Mouse (Mus musculus) heart, postnatal 0 days (tissue): ENCODE results near the gene Mrps18b. TPM values are rescaled to one million over a fixed set of nuclear protein-coding genes. Genes with fewer than 3 reads are reported as not detected.

ENCODE experiments used
- ATAC-seq: fragments of 200-750 bp; cut with Nextera tagmentation; 2 replicates; pipeline ENCODE4 v1.8.0; 2017; ENCODE audit warnings: low read depth, moderate number of reproducible peaks, moderate library complexity; ENCODE audit not compliant: insufficient read depth
- DNase-seq: peaks from one replicate; pipeline ENCODE4 v3.0.0-alpha.2; 2016; ENCODE audit warnings: low spot score
- H3K27ac ChIP-seq: fragments of 300-500 bp; sonication (generic); 2 replicates; pipeline ENCODE4 v1.5.1; 2014; ENCODE audit warnings: low read depth, mild to moderate bottlenecking
- H3K27me3 ChIP-seq: fragments of 300-500 bp; sonication (generic); 2 replicates; pipeline ENCODE4 v1.6.1; 2014; ENCODE audit warnings: low read length, mixed read lengths; ENCODE audit not compliant: control insufficient read depth, insufficient read depth
- H3K36me3 ChIP-seq: fragments of 300-500 bp; sonication (generic); replicated peaks from 2 replicates; pipeline ENCODE4 v1.6.1; 2014; ENCODE audit warnings: low read length, mixed read lengths; ENCODE audit not compliant: control insufficient read depth, insufficient read depth
- H3K4me1 ChIP-seq: fragments of 300-500 bp; sonication (generic); 2 replicates; pipeline ENCODE4 v1.6.1; 2014; ENCODE audit warnings: antibody characterized with exemption; ENCODE audit not compliant: control insufficient read depth, insufficient read depth
- H3K4me2 ChIP-seq: fragments of 300-500 bp; sonication (generic); 2 replicates; pipeline ENCODE4 v1.6.1; 2014; ENCODE audit warnings: low read depth, mild to moderate bottlenecking, low read length, moderate library complexity
- H3K4me3 ChIP-seq: fragments of 300-500 bp; sonication (generic); 2 replicates; pipeline ENCODE4 v1.5.1; 2014; ENCODE audit warnings: low read depth, low read length
- H3K9ac ChIP-seq: fragments of 300-500 bp; sonication (generic); replicated peaks from 2 replicates; pipeline ENCODE4 v1.6.1; 2014; ENCODE audit warnings: low read depth, low read length, mixed read lengths
- H3K9me3 ChIP-seq: fragments of 300-500 bp; sonication (generic); replicated peaks from 2 replicates; pipeline ENCODE4 v1.6.1; 2016; ENCODE audit warnings: low read length; ENCODE audit not compliant: control insufficient read depth
- CTCF ChIP-seq: IDR thresholded peaks from 2 replicates; pipeline ENCODE4 v1.5.1; 2016; ENCODE audit warnings: antibody characterized with exemption, control low read depth, low read depth
- EP300 ChIP-seq: IDR thresholded peaks from 2 replicates; pipeline ENCODE4 v1.6.1; 2016; ENCODE audit warnings: antibody characterized with exemption, low read depth
- WGBS: fragments of 180-500 bp; shearing (Covaris S2); extraction: QIAGEN DNeasy Blood & Tissue Kit; methylation state at CpG from one replicate; pipeline ENCODE4 v1.1.7; 2014; 5-methylcytosine and 5-hydroxymethylcytosine counted together
- polyA plus RNA-seq: library from polyadenylated mRNA; unstranded; fragments of >200 nt; fragmentation: Nextera tagmentation; extraction: Ambion mirVana; gene quantifications from 2 replicates; pipeline ENCODE4 v1.2.1, GENCODE M21; 2015
- total RNA-seq: library from RNA; depleted of rRNA; stranded (reverse); fragments of >200 nt; gene quantifications from 2 replicates; pipeline ENCODE4 v1.2.3, GENCODE M21; 2014; ENCODE audit warnings: low replicate concordance

Mrps18b gene
- total and polyA plus RNA-seq, 2 experiments from 2014 or later, result 73.7 to 77.0 TPM

GRCm38 (mm10) chr17:35866911-35867890 is 49.0 kb downstream of the Mrps18b start:
- Histone ChIP-seq H3K27ac (peak overlapping the region; percentile 96), H3K4me2 (peak overlapping the region; percentile 86), H3K9me3 (no peaks in the 10 kb centered on the region), H3K27me3 (no peaks in the 10 kb centered on the region), H3K9ac (peak overlapping the region; percentile 77), H3K4me3 (peak overlapping the region; percentile 66), H3K36me3 (0 out of 2 replicates have a peak, but pooled peaks cover 5% of the 10 kb centered on the region), H3K4me1 (peaks cover 14% of the 10 kb centered on the region)
- TF ChIP-seq CTCF (0 out of 2 replicates have a peak, but pooled peaks have one; percentile 13), EP300 (no peak)
- DNase-seq (peak; percentile 27), ATAC-seq (no peak)
- WGBS, result 9% methylated on average over 26 of the region's 26 CpGs

DNA sequence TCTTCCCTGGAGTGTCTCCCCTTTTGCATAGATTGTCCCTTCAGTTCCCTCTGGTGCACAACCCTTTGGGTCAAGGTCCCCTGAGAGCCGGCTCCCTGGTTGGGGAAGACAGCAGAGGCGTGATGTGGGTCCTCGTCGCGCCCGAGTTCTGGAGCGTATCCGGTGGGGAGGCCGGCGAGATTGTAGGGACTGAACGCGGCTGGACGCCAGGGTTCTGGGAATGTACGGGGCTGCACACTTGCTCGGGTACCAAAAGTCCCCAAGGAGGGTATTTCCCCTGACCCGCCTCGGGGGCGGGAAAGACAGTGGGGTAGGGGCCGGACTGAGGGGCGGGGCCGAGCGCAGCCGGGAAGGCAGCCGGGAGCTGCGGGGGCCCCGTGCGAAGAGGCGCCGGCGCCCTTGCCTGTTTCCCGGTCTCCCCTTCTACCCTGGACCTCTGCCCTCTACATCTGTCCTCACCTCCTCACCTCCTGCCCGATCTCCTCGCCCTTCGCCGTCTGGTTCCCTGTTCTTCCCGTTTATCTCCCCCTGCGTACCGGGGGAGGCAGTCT is 49.8 kb downstream of the Mrps18b start:
- Histone ChIP-seq H3K4me1 (peaks cover 16% of the 10 kb centered on the region), H3K36me3 (0 out of 2 replicates have a peak, but pooled peaks cover 3% of the 10 kb centered on the region), H3K4me2 (peak overlapping the region; percentile 86), H3K9me3 (no peaks in the 10 kb centered on the region), H3K9ac (peak overlapping the region; percentile 77), H3K27me3 (no peaks in the 10 kb centered on the region), H3K4me3 (peak overlapping the region; percentile 66), H3K27ac (peak overlapping the region; percentile 96)
- no peak for TF ChIP-seq CTCF
- TF ChIP-seq EP300, result no peak
- ATAC-seq, result peak; percentile 34
- peak; percentile 67 for DNase-seq
- WGBS, result under 1% methylated on average over 31 of the region's 38 CpGs

DNA sequence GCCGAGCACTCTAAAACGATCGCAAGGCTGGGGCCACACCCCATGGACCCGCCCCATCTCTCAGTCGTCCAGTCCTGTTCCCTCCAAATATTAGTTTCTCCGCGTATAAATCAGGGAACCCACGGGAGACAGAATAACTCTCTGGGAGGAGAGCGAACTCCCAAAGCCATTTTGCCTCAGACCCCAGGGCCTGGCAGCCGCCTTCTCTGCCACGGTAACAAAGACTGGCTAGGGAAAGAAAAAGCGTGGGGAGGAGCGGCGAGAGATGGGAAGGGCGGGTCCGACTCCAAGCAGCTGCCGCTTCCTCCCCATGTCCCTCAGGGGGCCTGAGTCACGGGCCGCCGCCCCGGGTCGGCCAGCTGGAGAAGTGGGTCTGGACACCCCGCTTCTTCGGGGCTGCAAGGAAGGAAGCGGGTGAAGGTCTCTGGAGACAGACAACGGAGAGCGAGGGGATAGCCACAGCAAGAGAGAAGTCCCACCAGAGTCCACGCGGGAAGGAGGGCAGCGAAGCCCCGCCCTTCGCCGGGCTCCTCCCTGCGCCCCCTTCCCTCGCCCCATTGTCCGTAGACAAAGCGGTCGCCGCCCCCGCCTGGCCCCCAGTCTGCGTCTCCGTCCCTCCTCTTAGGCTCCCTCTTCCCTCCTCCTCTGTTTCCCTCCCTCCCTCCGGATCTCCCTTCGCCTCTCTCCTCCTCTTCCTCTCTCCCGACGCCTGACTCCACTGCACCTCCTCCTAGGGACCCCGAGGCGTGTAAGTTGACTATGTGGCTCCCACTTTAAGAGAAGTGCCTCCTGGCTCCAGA is 50.5 kb downstream of the Mrps18b start, which contains the start of gene Ppp1r18:
TSS of gene Ppp1r18 (plus strand) at position 113 of the 800 bp plus-strand sequence.
- H3K9ac ChIP-seq, result peak within 1 kb of the TSS; percentile 77
- TF ChIP-seq EP300 (0 out of 2 replicates have a peak, but pooled peaks have one; percentile 69), CTCF (no peak)
- peak within 1 kb of the TSS; percentile 86 for H3K4me2 ChIP-seq
- H3K4me3 ChIP-seq, result peak within 1 kb of the TSS; percentile 66
- H3K36me3 ChIP-seq, result no peaks in the 10 kb centered on the region
- H3K4me1 ChIP-seq, result peaks cover 14% of the 10 kb centered on the region; the same call in 1 of the 2 replicates
- no peaks in the 10 kb centered on the region for H3K27me3 ChIP-seq
- ATAC-seq (peak; percentile 54), DNase-seq (peak; percentile 84)
- under 1% methylated on average over 43 of the region's 48 CpGs for WGBS
- H3K27ac ChIP-seq, result peak within 1 kb of the TSS; percentile 96
- no peaks in the 10 kb centered on the region for H3K9me3 ChIP-seq

DNA sequence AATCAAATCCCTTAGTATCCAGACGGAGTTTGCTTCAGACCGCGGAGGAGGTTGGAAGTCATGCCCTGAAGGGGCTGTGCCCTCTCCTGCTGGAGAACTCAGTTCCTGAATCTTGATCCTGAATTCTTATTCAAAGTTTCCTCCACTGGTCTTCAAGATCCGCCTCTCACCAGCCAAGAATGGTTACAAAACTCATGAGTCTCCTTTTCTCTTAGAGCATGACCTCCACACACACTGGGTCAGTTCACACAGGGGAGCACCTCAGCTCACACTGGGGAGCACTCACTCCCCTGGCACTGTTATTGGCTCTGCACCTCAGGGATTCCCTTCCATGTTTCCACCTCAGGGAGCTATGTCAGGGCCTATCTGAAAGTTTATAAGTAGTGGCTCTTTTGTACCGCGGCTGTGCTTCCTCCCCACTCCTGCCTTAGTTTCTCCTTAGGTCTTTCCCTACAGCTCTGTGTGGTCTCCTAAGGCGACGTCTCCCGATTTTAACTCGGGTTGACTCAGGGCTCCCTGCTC is 51.3 kb downstream of the Mrps18b start:
- ATAC-seq (no peak), DNase-seq (no peak)
- Histone ChIP-seq H3K4me3 (peak overlapping the region; percentile 66), H3K36me3 (no peaks in the 10 kb centered on the region), H3K4me1 (peaks cover 17% of the 10 kb centered on the region; the same call in 1 of the 2 replicates), H3K9me3 (no peaks in the 10 kb centered on the region), H3K27me3 (no peaks in the 10 kb centered on the region), H3K9ac (peak overlapping the region; percentile 77), H3K27ac (peak overlapping the region; percentile 96), H3K4me2 (peak overlapping the region; percentile 86)
- WGBS, result 25% methylated on average over 10 of the region's 10 CpGs
- TF ChIP-seq CTCF (no peak), EP300 (no peak)
